Mouse (Mus musculus): ENCODE measurements at regions not wholly inside any gene's neighbourhood (a gene's known extent, or its start where the extent isn't known, plus 50 kb on each side); places are given as distances from the start of the nearest gene placed in this dataset.
A peak's percentile ranks its signal among the peaks of the same experiment; 100 is the strongest.

- no peak for DNase-seq (ENCODE audit: low spot score)
Measured at GRCm38 (mm10) chr1:168506326-168506725, 74.3 kb upstream of the Pbx1 start.

- no peak for DNase-seq (ENCODE audit: low spot score)
Measured at GRCm38 (mm10) chr1:168504773-168505172, 72.7 kb upstream of the Pbx1 start.

- DNase-seq (ENCODE audit: low spot score) = peak; percentile 71
Measured at GRCm38 (mm10) chr1:168502266-168502665, 70.2 kb upstream of the Pbx1 start.

GRCm38 (mm10) chr1:168501375-168502169 lies 69.5 kb upstream of the Pbx1 start:
- DNase-seq (ENCODE audit: low spot score) = no peak

- no peak for DNase-seq (ENCODE audit: low spot score)
Measured at GRCm38 (mm10) chr1:168497801-168498200, 65.7 kb upstream of the Pbx1 start.

GRCm38 (mm10) chr1:168495687-168496527 lies 63.8 kb upstream of the Pbx1 start:
- no peak for DNase-seq (ENCODE audit: low spot score)

GRCm38 (mm10) chr1:168487492-168487891 lies 55.4 kb upstream of the Pbx1 start:
- DNase-seq (ENCODE audit: low spot score) = no peak

- no peak for DNase-seq (ENCODE audit: low spot score)
Measured at GRCm38 (mm10) chr1:168483651-168484050, 51.6 kb upstream of the Pbx1 start.

Data from urinary bladder, postnatal 14 days (tissue).